Mouse (Mus musculus): ENCODE data around the gene Mrpl51. TPM values are rescaled to one million over a fixed set of nuclear protein-coding genes. Genes with fewer than 3 reads are reported as not detected.

The Mrpl51 gene
- total and polyA plus RNA-seq, 3 experiments, result 166 to 343 (median 303) TPM

- H3K4me1 ChIP-seq (ENCODE audit: control insufficient read depth, insufficient read depth, low read length), result peaks cover 2% of the 10 kb centered on the region; the same call in 1 of the 2 replicates
- no peaks in the 10 kb centered on the region for H3K79me2 ChIP-seq (replicated peaks; ENCODE audit: control insufficient read depth, insufficient read depth, low read length)
- intact Hi-C loops (cut with DNase I), result loop anchor here (1.0 to 10.0 kb wide), 3 partner anchors 52 to 143 kb away; partner anchors contain the start of gene Gapdh
- no peaks in the 10 kb centered on the region for H3K27me3 ChIP-seq (ENCODE audit: control insufficient read depth, insufficient read depth, low read length)
- TF ChIP-seq EP300 (IDR thresholded peaks at IDR 0.05; ENCODE audit: insufficient read depth, low read depth, low read length) (no peak), POLR2A (IDR thresholded peaks at IDR 0.05; ENCODE audit: insufficient read depth, low read depth, low read length) (no peak), CTCF (IDR thresholded peaks at IDR 0.05) (peak; percentile 96)
- no peak overlapping the region for H3K4me3 ChIP-seq
- no peak overlapping the region for H3K9ac ChIP-seq (ENCODE audit: low read depth, low read length)
- H3K36me3 ChIP-seq (ENCODE audit: control insufficient read depth, insufficient read depth, low read length), result no peaks in the 10 kb centered on the region
- peak; percentile 47 to 57 for DNase-seq
- WGBS, result 60% methylated on average over 4 of the region's 4 CpGs
- H3K27ac ChIP-seq, result no peak overlapping the region
Measured at GRCm38 (mm10) chr6:125218963-125219362, 27.4 kb downstream of the Mrpl51 start.

DNA sequence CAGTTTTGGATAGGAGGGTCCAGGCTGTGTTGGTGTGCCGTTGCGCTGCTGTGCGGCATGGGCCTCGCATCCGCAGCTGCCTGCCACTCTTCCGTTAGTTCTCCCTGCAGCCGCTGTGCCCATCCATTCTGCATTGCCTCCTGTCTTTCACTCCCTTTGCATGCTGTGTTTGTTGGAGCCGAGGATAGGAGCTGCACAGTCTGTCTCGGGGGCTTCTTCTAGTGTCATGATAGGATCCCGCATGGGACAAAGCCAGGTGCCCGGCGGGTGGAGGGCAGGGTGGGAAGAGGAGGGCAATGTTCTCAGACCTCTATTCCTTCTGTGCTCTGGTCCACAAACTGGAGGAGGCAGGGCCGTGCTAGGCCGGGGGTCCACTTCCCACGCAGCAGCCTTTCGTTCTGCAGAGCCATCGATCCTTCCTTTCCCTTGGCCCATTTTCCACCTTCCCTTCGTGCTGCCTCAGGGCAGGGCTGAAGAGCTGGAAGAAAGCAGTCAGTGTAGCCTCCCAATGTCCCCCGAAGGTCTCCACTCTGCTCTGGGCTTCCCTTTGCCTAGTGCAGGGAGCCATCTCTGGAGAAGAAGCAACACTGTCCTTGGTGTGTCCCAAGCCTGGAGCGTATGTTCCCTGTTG, 29.6 kb downstream of the Mrpl51 start:
- Histone ChIP-seq H3K79me2 (replicated peaks; ENCODE audit: control insufficient read depth, insufficient read depth, low read length) (no peaks in the 10 kb centered on the region), H3K4me1 (ENCODE audit: control insufficient read depth, insufficient read depth, low read length) (no peaks in the 10 kb centered on the region), H3K9ac (ENCODE audit: low read depth, low read length) (no peak overlapping the region), H3K4me3 (no peak overlapping the region), H3K27me3 (ENCODE audit: control insufficient read depth, insufficient read depth, low read length) (no peaks in the 10 kb centered on the region), H3K36me3 (ENCODE audit: control insufficient read depth, insufficient read depth, low read length) (no peaks in the 10 kb centered on the region), H3K27ac (no peak overlapping the region)
- intact Hi-C loops (cut with DNase I), result no loop called here
- WGBS, result 89% methylated on average over 20 of the region's 20 CpGs
- TF ChIP-seq CTCF (IDR thresholded peaks at IDR 0.05) (no peak), POLR2A (IDR thresholded peaks at IDR 0.05; ENCODE audit: insufficient read depth, low read depth, low read length) (no peak), EP300 (IDR thresholded peaks at IDR 0.05; ENCODE audit: insufficient read depth, low read depth, low read length) (no peak)
- DNase-seq, result no peak

DNA sequence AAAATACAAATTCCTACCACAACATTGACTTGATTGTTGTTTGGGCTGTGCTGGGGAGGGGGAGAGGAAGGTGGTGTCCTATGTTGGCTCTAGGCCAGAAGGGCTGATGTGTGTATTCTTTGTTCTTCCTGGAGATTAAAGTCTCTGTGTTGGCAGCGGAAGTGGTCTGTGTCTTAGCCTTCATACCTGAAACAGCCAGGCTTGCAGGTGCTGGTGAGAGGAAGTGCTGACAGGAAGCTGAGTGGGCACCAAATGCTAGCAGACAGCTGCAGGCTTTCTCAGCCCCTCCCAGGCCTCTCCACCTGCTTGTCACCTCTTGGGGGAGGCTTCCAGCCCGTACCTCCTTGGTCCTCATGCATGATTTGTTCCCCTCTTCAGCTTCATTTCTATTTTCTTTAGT, 30.5 kb downstream of the Mrpl51 start:
- Histone ChIP-seq H3K27me3 (ENCODE audit: control insufficient read depth, insufficient read depth, low read length) (no peaks in the 10 kb centered on the region), H3K9ac (ENCODE audit: low read depth, low read length) (no peak overlapping the region), H3K36me3 (ENCODE audit: control insufficient read depth, insufficient read depth, low read length) (no peaks in the 10 kb centered on the region), H3K27ac (no peak overlapping the region), H3K79me2 (replicated peaks; ENCODE audit: control insufficient read depth, insufficient read depth, low read length) (no peaks in the 10 kb centered on the region), H3K4me1 (ENCODE audit: control insufficient read depth, insufficient read depth, low read length) (no peaks in the 10 kb centered on the region), H3K4me3 (no peak overlapping the region)
- peak in 1 of 2 experiments; percentile 62 for DNase-seq
- WGBS, result 55% methylated on average over 2 of the region's 2 CpGs
- intact Hi-C loops (cut with DNase I), result no loop called here
- TF ChIP-seq CTCF (IDR thresholded peaks at IDR 0.05), result no peak
- TF ChIP-seq POLR2A (IDR thresholded peaks at IDR 0.05; ENCODE audit: insufficient read depth, low read depth, low read length), result no peak
- TF ChIP-seq EP300 (IDR thresholded peaks at IDR 0.05; ENCODE audit: insufficient read depth, low read depth, low read length), result no peak

DNA sequence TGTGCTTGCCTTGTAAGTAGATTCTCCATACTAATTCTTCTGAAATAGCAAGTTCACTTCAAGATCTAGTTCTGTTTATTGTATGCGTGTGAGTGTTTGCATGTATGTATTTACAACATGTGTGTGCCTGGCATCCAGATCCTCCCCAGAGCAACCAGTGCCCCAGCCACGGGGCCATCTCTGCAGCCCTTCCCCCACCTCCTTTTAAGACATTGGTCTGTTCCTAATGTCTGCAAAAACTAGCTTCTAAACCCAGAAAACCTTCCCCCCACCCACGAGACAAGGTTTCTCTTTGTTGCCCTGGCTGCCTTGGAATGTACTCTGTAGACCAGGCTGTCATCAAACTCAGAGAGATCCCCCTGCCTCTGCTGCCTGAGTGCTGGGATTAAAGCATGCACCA, 31.0 kb downstream of the Mrpl51 start:
- Histone ChIP-seq H3K9ac (ENCODE audit: low read depth, low read length) (no peak overlapping the region), H3K4me1 (ENCODE audit: control insufficient read depth, insufficient read depth, low read length) (no peaks in the 10 kb centered on the region), H3K36me3 (ENCODE audit: control insufficient read depth, insufficient read depth, low read length) (no peaks in the 10 kb centered on the region), H3K79me2 (replicated peaks; ENCODE audit: control insufficient read depth, insufficient read depth, low read length) (no peaks in the 10 kb centered on the region), H3K27ac (no peak overlapping the region), H3K27me3 (ENCODE audit: control insufficient read depth, insufficient read depth, low read length) (no peaks in the 10 kb centered on the region), H3K4me3 (no peak overlapping the region)
- WGBS, result 73% methylated on average over 3 of the region's 3 CpGs
- intact Hi-C loops (cut with DNase I), result no loop called here
- TF ChIP-seq CTCF (IDR thresholded peaks at IDR 0.05), result no peak
- no peak for TF ChIP-seq EP300 (IDR thresholded peaks at IDR 0.05; ENCODE audit: insufficient read depth, low read depth, low read length)
- no peak for TF ChIP-seq POLR2A (IDR thresholded peaks at IDR 0.05; ENCODE audit: insufficient read depth, low read depth, low read length)
- DNase-seq, result no peak

- TF ChIP-seq EP300 (IDR thresholded peaks at IDR 0.05; ENCODE audit: insufficient read depth, low read depth, low read length) (no peak), CTCF (IDR thresholded peaks at IDR 0.05) (peak; percentile 72), POLR2A (IDR thresholded peaks at IDR 0.05; ENCODE audit: insufficient read depth, low read depth, low read length) (no peak)
- intact Hi-C loops (cut with DNase I), result no loop called here
- H3K27ac ChIP-seq, result no peak overlapping the region
- no peaks in the 10 kb centered on the region; the same call in 1 of the 2 replicates for H3K4me1 ChIP-seq (ENCODE audit: control insufficient read depth, insufficient read depth, low read length)
- DNase-seq, result peak in 1 of 2 experiments; percentile 17
- H3K36me3 ChIP-seq (ENCODE audit: control insufficient read depth, insufficient read depth, low read length), result no peaks in the 10 kb centered on the region
- H3K9ac ChIP-seq (ENCODE audit: low read depth, low read length), result no peak overlapping the region
- 83% methylated on average over 5 of the region's 5 CpGs for WGBS
- no peaks in the 10 kb centered on the region for H3K79me2 ChIP-seq (replicated peaks; ENCODE audit: control insufficient read depth, insufficient read depth, low read length)
- H3K27me3 ChIP-seq (ENCODE audit: control insufficient read depth, insufficient read depth, low read length), result no peaks in the 10 kb centered on the region
- H3K4me3 ChIP-seq, result no peak overlapping the region
Measured at GRCm38 (mm10) chr6:125225518-125226115, 34.0 kb downstream of the Mrpl51 start.

DNA sequence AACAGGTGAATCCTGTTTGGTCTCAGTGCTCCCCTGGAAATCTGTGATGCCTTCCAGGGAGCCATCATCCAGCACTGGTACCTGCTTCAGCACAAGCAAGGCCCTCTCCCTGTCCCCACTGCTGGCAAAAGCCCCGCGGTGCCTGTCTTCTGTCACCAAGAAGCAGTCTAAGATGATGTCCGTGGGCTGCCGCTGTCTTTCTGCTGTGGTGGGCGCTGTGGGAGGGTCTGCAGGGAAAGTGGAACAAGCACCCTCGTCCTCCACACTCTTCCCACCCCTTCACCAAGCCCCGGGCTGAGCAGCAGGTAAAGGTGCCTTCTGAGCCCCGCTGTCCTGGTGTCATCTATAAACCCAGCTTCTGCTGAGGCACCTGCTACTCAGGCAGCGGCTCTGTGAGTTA, 39.0 kb downstream of the Mrpl51 start:
- H3K27ac ChIP-seq, result no peak overlapping the region; the same call in 1 of the 2 replicates
- H3K9ac ChIP-seq (ENCODE audit: low read depth, low read length), result peak overlapping the region; percentile 31; the same call in 1 of the 2 replicates
- no peaks in the 10 kb centered on the region; the same call in 1 of the 2 replicates for H3K36me3 ChIP-seq (ENCODE audit: control insufficient read depth, insufficient read depth, low read length)
- WGBS, result 64% methylated on average over 9 of the region's 9 CpGs
- H3K4me1 ChIP-seq (ENCODE audit: control insufficient read depth, insufficient read depth, low read length), result peaks cover 11% of the 10 kb centered on the region
- H3K79me2 ChIP-seq (replicated peaks; ENCODE audit: control insufficient read depth, insufficient read depth, low read length), result no peaks in the 10 kb centered on the region
- no peak overlapping the region; the same call in 1 of the 2 replicates for H3K4me3 ChIP-seq
- intact Hi-C loops (cut with DNase I), result no loop called here
- no peak for DNase-seq
- no peak for TF ChIP-seq POLR2A (IDR thresholded peaks at IDR 0.05; ENCODE audit: insufficient read depth, low read depth, low read length)
- no peak for TF ChIP-seq CTCF (IDR thresholded peaks at IDR 0.05)
- TF ChIP-seq EP300 (IDR thresholded peaks at IDR 0.05; ENCODE audit: insufficient read depth, low read depth, low read length), result no peak
- H3K27me3 ChIP-seq (ENCODE audit: control insufficient read depth, insufficient read depth, low read length), result no peaks in the 10 kb centered on the region
